Mouse (Mus musculus) neural tube, embryonic 14.5 days (tissue): ENCODE data around the gene Gm3402. TPM values are rescaled to one million over a fixed set of nuclear protein-coding genes. Genes with fewer than 3 reads are reported as not detected.
"Not testable (repeated sequence)": the region's sequence is repeated elsewhere in the genome, so short reads cannot be mapped to it uniquely, and the experiment has no call there.

Experiments used
- ATAC-seq: fragments of 200-750 bp; cut with Nextera tagmentation; 2 replicates; pipeline ENCODE4 v1.8.0; 2017; ENCODE audit warnings: low read depth, mild to moderate bottlenecking, moderate TSS enrichment, moderate library complexity
- H3K27ac ChIP-seq: fragments of 300-500 bp; sonication (generic); 2 replicates; pipeline ENCODE4 v1.5.1; 2014; ENCODE audit warnings: low read depth, mild to moderate bottlenecking, control low read depth, low read length, moderate library complexity, mixed read lengths
- H3K27me3 ChIP-seq: fragments of 300-500 bp; sonication (generic); 2 replicates; pipeline ENCODE4 v1.6.1; 2014; ENCODE audit warnings: low read length; ENCODE audit not compliant: control insufficient read depth, insufficient read depth
- H3K36me3 ChIP-seq: fragments of 300-500 bp; sonication (generic); 2 replicates; pipeline ENCODE4 v1.6.1; 2014; ENCODE audit warnings: low read length, mixed read lengths; ENCODE audit not compliant: control insufficient read depth, insufficient read depth
- H3K4me1 ChIP-seq: fragments of 300-500 bp; sonication (generic); 2 replicates; pipeline ENCODE4 v1.6.1; 2014; ENCODE audit warnings: low read length; ENCODE audit not compliant: control insufficient read depth, insufficient read depth
- H3K4me2 ChIP-seq: fragments of 300-500 bp; sonication (generic); 2 replicates; pipeline ENCODE4 v1.6.1; 2014; ENCODE audit warnings: mild to moderate bottlenecking, low read depth, low read length, control low read depth
- H3K4me3 ChIP-seq: fragments of 300-500 bp; sonication (generic); 2 replicates; pipeline ENCODE4 v1.5.1; 2014; ENCODE audit warnings: low read depth, low read length, control low read depth, mixed read lengths
- H3K9ac ChIP-seq: fragments of 300-500 bp; sonication (generic); replicated peaks from 2 replicates; pipeline ENCODE4 v1.6.1; 2014; ENCODE audit warnings: low read depth, mild to moderate bottlenecking, control low read depth, low read length, mixed read lengths
- H3K9me3 ChIP-seq: fragments of 300-500 bp; sonication (generic); 2 replicates; pipeline ENCODE4 v1.6.1; 2016; ENCODE audit warnings: low read length; ENCODE audit not compliant: control insufficient read depth
- WGBS: fragments of 180-500 bp; shearing (Covaris S2); extraction: QIAGEN DNeasy Blood & Tissue Kit; methylation state at CpG from one replicate; pipeline ENCODE4 v1.1.7; 2014; 5-methylcytosine and 5-hydroxymethylcytosine counted together
- polyA plus RNA-seq: library from polyadenylated mRNA; unstranded; fragments of >200 nt; fragmentation: Nextera tagmentation; extraction: Ambion mirVana; gene quantifications from 2 replicates; pipeline ENCODE4 v1.2.1, GENCODE M21; 2014

Gm3402 gene
- polyA plus RNA-seq: not detected in 2 replicates

- H3K4me1 ChIP-seq, H3K4me2 ChIP-seq, H3K9me3 ChIP-seq, H3K36me3 ChIP-seq, H3K9ac ChIP-seq, H3K27ac ChIP-seq, ATAC-seq, H3K4me3 ChIP-seq, H3K27me3 ChIP-seq: not testable (repeated sequence)
- WGBS: no CpG with 5 or more reads among the region's 5 CpGs
These were observed at the start of gene Gm3402 for GRCm38 (mm10) chr5:146513823-146514222. Gene Gm3402 (plus strand): TSS chr5:146514123.

GRCm38 (mm10) chr5:146466663-146467062, 47.3 kb upstream of the Gm3402 start:
- H3K4me3 ChIP-seq: no peak overlapping the region
- no peaks in the 10 kb centered on the region for H3K4me1 ChIP-seq
- no peak overlapping the region for H3K27ac ChIP-seq
- H3K36me3 ChIP-seq: peaks cover 23% of the 10 kb centered on the region
- no peaks in the 10 kb centered on the region for H3K9me3 ChIP-seq
- H3K4me2 ChIP-seq: no peak overlapping the region
- no peaks in the 10 kb centered on the region for H3K27me3 ChIP-seq
- WGBS: 92% methylated on average over 19 of the region's 19 CpGs
- no peak overlapping the region for H3K9ac ChIP-seq
- ATAC-seq: no peak

- no peak overlapping the region for H3K9ac ChIP-seq
- H3K4me2 ChIP-seq: no peak overlapping the region
- H3K36me3 ChIP-seq: peaks cover 23% of the 10 kb centered on the region; the same call in 1 of the 2 replicates
- no peaks in the 10 kb centered on the region for H3K27me3 ChIP-seq
- no peak overlapping the region for H3K4me3 ChIP-seq
- ATAC-seq: no peak
- no peak overlapping the region for H3K27ac ChIP-seq
- WGBS: 90% methylated on average over 9 of the region's 9 CpGs
- no peaks in the 10 kb centered on the region for H3K9me3 ChIP-seq
- H3K4me1 ChIP-seq: no peaks in the 10 kb centered on the region
These were observed 45.6 kb upstream of the Gm3402 start for GRCm38 (mm10) chr5:146468311-146468710.

- Histone ChIP-seq H3K4me3 (no peak overlapping the region), H3K27me3 (no peaks in the 10 kb centered on the region), H3K9me3 (no peaks in the 10 kb centered on the region), H3K4me1 (no peaks in the 10 kb centered on the region), H3K9ac (no peak overlapping the region), H3K36me3 (peaks cover 19% of the 10 kb centered on the region; the same call in 1 of the 2 replicates), H3K4me2 (no peak overlapping the region), H3K27ac (no peak overlapping the region)
- WGBS: 92% methylated on average over 9 of the region's 9 CpGs
- ATAC-seq: no peak
These were observed 43.1 kb upstream of the Gm3402 start for GRCm38 (mm10) chr5:146470821-146471220.

GRCm38 (mm10) chr5:146471311-146471710, 42.6 kb upstream of the Gm3402 start:
- Histone ChIP-seq H3K9me3 (no peaks in the 10 kb centered on the region), H3K4me1 (no peaks in the 10 kb centered on the region), H3K36me3 (peaks cover 16% of the 10 kb centered on the region; the same call in 1 of the 2 replicates), H3K27me3 (no peaks in the 10 kb centered on the region), H3K4me2 (no peak overlapping the region), H3K9ac (no peak overlapping the region), H3K4me3 (no peak overlapping the region), H3K27ac (no peak overlapping the region)
- WGBS: 95% methylated on average over 5 of the region's 5 CpGs
- no peak for ATAC-seq

GRCm38 (mm10) chr5:146471821-146472220, 42.1 kb upstream of the Gm3402 start:
- H3K9ac ChIP-seq: no peak overlapping the region
- no peak overlapping the region for H3K4me3 ChIP-seq
- H3K27ac ChIP-seq: no peak overlapping the region
- no peaks in the 10 kb centered on the region for H3K27me3 ChIP-seq
- H3K4me1 ChIP-seq: no peaks in the 10 kb centered on the region
- no peak overlapping the region for H3K4me2 ChIP-seq
- ATAC-seq: no peak
- H3K36me3 ChIP-seq: peaks cover 14% of the 10 kb centered on the region; the same call in 1 of the 2 replicates
- 93% methylated on average over 12 of the region's 12 CpGs for WGBS
- H3K9me3 ChIP-seq: no peaks in the 10 kb centered on the region

GRCm38 (mm10) chr5:146479564-146479963, 34.4 kb upstream of the Gm3402 start:
- not testable (repeated sequence) for H3K27ac ChIP-seq, H3K9me3 ChIP-seq, H3K27me3 ChIP-seq, H3K4me2 ChIP-seq, H3K36me3 ChIP-seq, H3K9ac ChIP-seq, ATAC-seq, H3K4me1 ChIP-seq, H3K4me3 ChIP-seq
- WGBS: 15% methylated on average over 4 of the region's 4 CpGs

GRCm38 (mm10) chr5:146481665-146482064, 32.3 kb upstream of the Gm3402 start, which contains the start of gene Gm6408:
Gene Gm6408 (plus strand): TSS chr5:146481965.
- H3K27ac ChIP-seq, H3K27me3 ChIP-seq: not testable (repeated sequence)

GRCm38 (mm10) chr5:146488959-146489358, 25.0 kb upstream of the Gm3402 start:
- not testable (repeated sequence) for H3K27ac ChIP-seq, H3K4me1 ChIP-seq, ATAC-seq, H3K9ac ChIP-seq, H3K4me3 ChIP-seq, H3K4me2 ChIP-seq, H3K9me3 ChIP-seq, H3K36me3 ChIP-seq, H3K27me3 ChIP-seq
- WGBS: 12% methylated on average over 3 of the region's 4 CpGs

More at GRCm38 (mm10) chr5:146481665-146482064, 32.3 kb upstream of the Gm3402 start, which contains the start of gene Gm6408:
- not testable (repeated sequence) for H3K4me1 ChIP-seq, H3K9ac ChIP-seq, H3K9me3 ChIP-seq, ATAC-seq, H3K4me3 ChIP-seq, H3K36me3 ChIP-seq, H3K4me2 ChIP-seq
- WGBS: 100% methylated on average over 1 of the region's 3 CpGs
